Mouse (Mus musculus): ENCODE results near the gene Vwce. TPM values are rescaled to one million over a fixed set of nuclear protein-coding genes. Genes with fewer than 3 reads are reported as not detected.
A peak's percentile ranks its signal among the peaks of the same experiment; 100 is the strongest.

Vwce gene
- total RNA-seq, 2 experiments from 2014 or later, result 0.14 to 0.22 TPM

DNA sequence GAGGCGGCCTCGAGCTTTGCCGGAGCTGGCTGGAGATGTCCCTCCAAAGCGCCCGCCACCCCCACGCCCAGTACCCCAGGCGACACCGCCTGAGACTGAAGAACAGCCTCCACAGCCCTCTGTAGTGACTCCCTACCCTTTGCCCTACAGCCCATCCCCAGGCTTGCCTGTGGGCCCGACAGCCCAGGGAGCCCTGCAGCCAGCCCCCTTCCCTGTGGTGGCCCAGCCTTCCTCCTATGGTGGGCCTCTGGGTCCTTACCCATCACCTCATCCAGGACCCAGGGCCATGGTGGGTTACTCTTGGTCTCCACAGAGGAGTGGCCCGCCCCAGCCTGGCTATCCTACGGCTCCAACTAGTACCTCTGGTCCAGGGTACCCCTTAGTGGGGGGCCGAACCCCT is 78.6 kb downstream of the Vwce start:
- no peak for DNase-seq (ENCODE audit: extremely low spot score in 1 of 2, low spot score in 1 of 2)

DNA sequence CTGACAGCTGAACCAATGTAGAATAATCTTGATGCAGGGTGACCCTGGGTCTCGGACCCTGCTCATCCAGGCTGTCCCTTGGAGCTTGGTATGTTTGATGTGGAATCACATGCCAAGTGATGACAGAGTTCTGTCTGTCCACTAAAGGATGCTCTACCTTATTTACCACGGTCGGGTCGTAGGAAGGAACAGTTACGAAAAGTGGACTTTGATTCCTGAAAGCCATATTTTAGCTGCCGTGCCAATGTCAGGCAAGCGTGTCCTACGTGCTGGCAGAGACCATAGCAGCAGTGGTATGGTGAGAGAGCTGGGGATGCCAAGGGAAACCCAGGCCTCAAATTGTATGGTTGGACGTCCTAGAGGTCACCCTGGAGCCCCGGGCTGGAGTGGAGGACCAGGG is 79.5 kb downstream of the Vwce start:
- no peak for DNase-seq (ENCODE audit: extremely low spot score in 1 of 2, low spot score in 1 of 2)

DNA sequence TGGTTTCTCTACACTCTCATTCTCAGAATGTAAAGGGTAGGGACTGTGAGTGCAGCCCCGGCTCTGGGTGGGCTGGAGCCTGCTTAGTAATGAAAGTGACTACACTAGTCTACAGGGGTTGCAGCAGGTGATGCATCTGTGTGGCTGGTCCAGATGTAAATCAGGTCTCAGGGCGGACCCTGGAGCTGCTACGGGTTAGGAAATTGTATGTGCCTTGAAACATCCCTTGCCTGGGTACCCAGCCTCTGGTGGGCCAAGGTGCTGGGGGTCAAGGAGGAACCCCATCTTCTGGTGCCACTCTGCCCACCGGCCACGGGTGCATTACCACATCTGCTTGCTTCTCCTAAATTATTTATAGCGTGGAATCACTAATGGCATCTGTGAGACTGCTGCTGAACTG is 80.2 kb downstream of the Vwce start:
- no peak for DNase-seq (ENCODE audit: extremely low spot score in 1 of 2, low spot score in 1 of 2)

DNA sequence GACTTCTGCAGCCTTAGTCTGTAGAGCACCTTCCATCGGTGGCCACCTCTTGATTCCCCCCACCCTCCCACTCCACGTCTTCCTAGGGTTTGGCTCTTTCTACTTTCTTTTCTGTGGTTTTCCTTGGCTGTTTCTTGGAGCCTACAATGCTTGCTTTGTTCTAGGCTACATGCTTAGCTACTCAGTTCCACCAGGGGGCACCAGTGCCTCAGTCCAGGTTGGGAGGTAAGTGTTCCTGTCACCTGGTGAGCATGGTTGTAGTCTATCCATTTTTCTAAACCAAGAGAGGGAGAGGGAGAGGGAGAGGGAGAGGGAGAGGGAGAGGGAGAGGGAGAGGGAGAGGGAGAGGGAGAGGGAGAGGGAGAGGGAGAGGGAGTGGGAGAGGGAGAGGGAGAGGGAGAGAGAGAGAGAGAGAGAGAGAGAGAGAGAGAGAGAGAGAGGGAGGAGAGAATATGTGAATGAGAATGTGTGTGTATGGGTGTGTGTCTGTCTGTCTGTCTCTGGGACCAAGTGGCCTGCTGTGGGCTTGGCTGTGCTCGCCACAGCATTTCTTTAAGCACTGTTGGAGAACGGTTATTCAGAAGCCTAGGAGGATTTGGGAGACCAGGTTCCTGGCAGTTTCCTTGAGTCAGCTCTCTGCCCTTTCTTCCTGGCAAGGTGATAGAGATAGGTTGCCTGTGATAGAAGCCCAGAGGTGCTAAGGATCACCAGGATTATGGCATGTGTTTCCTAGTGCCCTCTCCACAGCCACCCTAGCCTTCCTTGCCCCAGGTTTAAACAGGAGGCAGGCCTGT is 80.9 kb downstream of the Vwce start:
- DNase-seq (ENCODE audit: extremely low spot score in 1 of 2, low spot score in 1 of 2), result peak; percentile 67 to 88

DNA sequence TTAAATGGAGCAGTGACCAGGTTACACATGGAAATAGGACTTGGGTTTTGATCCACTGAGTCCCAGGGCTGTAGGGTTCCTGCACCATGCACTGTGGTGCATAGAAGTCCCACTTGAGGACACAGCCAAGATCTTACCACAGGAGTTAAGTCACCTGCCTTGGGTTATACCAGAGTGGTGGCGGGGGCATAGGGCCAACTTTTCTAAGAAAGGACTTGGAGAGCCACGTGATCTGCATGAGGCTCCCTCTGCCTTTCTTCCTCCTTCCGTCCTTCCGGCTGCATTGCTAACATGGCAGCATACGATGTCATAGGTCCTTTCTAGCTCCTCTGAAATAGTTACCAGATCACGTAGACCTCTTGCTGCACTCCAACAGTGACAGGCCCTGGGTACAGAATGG is 81.5 kb downstream of the Vwce start:
- DNase-seq (ENCODE audit: extremely low spot score in 1 of 2, low spot score in 1 of 2), result no peak

Other genes starting within 250 kb of the Vwce start
- gene Syt7, start 245.1 kb upstream of the Vwce start, total RNA-seq (2021), result 100 to 1,000 TPM; 258 to 328 TPM
- gene Lrrc10b, start 176.7 kb upstream of the Vwce start, total RNA-seq (2021), result 10 to 100 TPM; 76.2 to 78.9 TPM
- 1 to 10 TPM; 1.7 to 3.4 TPM for gene Ppp1r32, start 151.3 kb upstream of the Vwce start, total RNA-seq (2021)
- 10 to 100 TPM; 65.9 to 72.2 TPM for gene Cpsf7, start 108.9 kb upstream of the Vwce start, total RNA-seq (2021)
- 10 to 100 TPM; 52.4 to 60.0 TPM for gene Sdhaf2, start 108.1 kb upstream of the Vwce start, total RNA-seq (2021)
- 10 to 100 TPM; 11.1 to 11.2 TPM for gene Tmem216, start 78.0 kb upstream of the Vwce start, total RNA-seq (2021)
- gene Cyb561a3, start 57.0 kb upstream of the Vwce start, total RNA-seq (2021), result 10 to 100 TPM; 10.9 to 13.1 TPM
- 10 to 100 TPM; 12.6 to 13.9 TPM for gene Tmem138, start 56.9 kb upstream of the Vwce start, total RNA-seq (2021)
- 100 to 1,000 TPM; 196 to 211 TPM for gene Ddb1, start 28.9 kb upstream of the Vwce start, total RNA-seq (2021)
- gene Tkfc, start 28.6 kb upstream of the Vwce start, total RNA-seq (2021), result 10 to 100 TPM; 18.5 to 21.8 TPM
- not detected for gene Pga5, start 43.9 kb downstream of the Vwce start, total RNA-seq (2021)
- 10 to 100 TPM; 24.8 to 28.0 TPM for gene Vps37c, start 54.5 kb downstream of the Vwce start, total RNA-seq (2021)
- under 1 TPM in 1 of 2 experiments, not detected in 1; 0.16 TPM for gene Cd5, start 104.8 kb downstream of the Vwce start, total RNA-seq (2021)
- gene Cd6, start 195.8 kb downstream of the Vwce start, total RNA-seq (2021), result under 1 TPM; 0.25 to 0.49 TPM
- gene Slc15a3, start 205.5 kb downstream of the Vwce start, total RNA-seq (2021), result 1 to 10 TPM; 1.1 to 1.9 TPM
- 100 to 1,000 TPM; 198 to 220 TPM for gene Tmem132a, start 235.7 kb downstream of the Vwce start, total RNA-seq (2021)
- gene Tmem109, start 247.8 kb downstream of the Vwce start, total RNA-seq (2021), result 10 to 100 TPM; 47.6 to 59.2 TPM